Mouse (Mus musculus) ES-E14 (cell line): Measurements from ENCODE around the gene Pam. TPM values are rescaled to one million over a fixed set of nuclear protein-coding genes. Genes with fewer than 3 reads are reported as not detected.

Experiments used
- DNase-seq: peaks from one replicate; pipeline ENCODE4 v3.0.0-alpha.2; 2013; ENCODE audit warnings: low read depth, low spot score
- H3K27ac ChIP-seq: 2 replicates; pipeline ENCODE4 v1.5.1; 2012; ENCODE audit warnings: low read depth, mild to moderate bottlenecking, low read length, moderate library complexity, mixed read lengths; ENCODE audit not compliant: poor library complexity, insufficient read depth, severe bottlenecking
- H3K36me3 ChIP-seq: 2 replicates; pipeline ENCODE4 v1.6.1; 2012; ENCODE audit warnings: mild to moderate bottlenecking, low read length, moderate library complexity, mixed read lengths; ENCODE audit not compliant: control insufficient read depth, poor library complexity, insufficient read depth, severe bottlenecking
- H3K4me1 ChIP-seq, 2 experiments: fragments of 150-350 bp in 1 of 2; sonication (generic) in 1 of 2; 2 replicates each; pipeline ENCODE4 v1.6.1; 2012; ENCODE audit warnings: low read length in 2 of 2, mild to moderate bottlenecking in 1 of 2, mixed read lengths in 1 of 2; ENCODE audit not compliant: control insufficient read depth in 2 of 2, insufficient read depth in 2 of 2, poor library complexity in 1 of 2
- H3K4me3 ChIP-seq, 2 experiments: fragments of 150-350 bp in 1 of 2; sonication (generic) in 1 of 2; 2 replicates each; pipeline ENCODE4 v1.5.1; 2012; ENCODE audit warnings: low read length in 2 of 2, low read depth in 1 of 2, mild to moderate bottlenecking in 1 of 2, mixed read lengths in 1 of 2; ENCODE audit not compliant: insufficient read depth in 1 of 2, poor library complexity in 1 of 2, severe bottlenecking in 1 of 2
- H3K9ac ChIP-seq: 2 replicates; pipeline ENCODE4 v1.6.1; 2012; ENCODE audit warnings: low read depth, mild to moderate bottlenecking, low read length, mixed read lengths; ENCODE audit not compliant: poor library complexity, insufficient read depth, severe bottlenecking
- H3K9me3 ChIP-seq: fragments of 150-350 bp; sonication (generic); 2 replicates; pipeline ENCODE4 v1.6.1; 2012; ENCODE audit warnings: low read depth, mild to moderate bottlenecking, low read length; ENCODE audit not compliant: control insufficient read depth, insufficient read depth
- CHD2 ChIP-seq: IDR thresholded peaks from 2 replicates; pipeline ENCODE4 v1.6.1; 2014; ENCODE audit warnings: mild to moderate bottlenecking, low read depth, low read length, inconsistent platforms
- HCFC1 ChIP-seq: IDR thresholded peaks from 2 replicates; pipeline ENCODE4 v1.6.1; 2012; ENCODE audit warnings: low read length, inconsistent platforms, borderline replicate concordance; ENCODE audit not compliant: insufficient read depth
- MAFK ChIP-seq: IDR thresholded peaks from 2 replicates; pipeline ENCODE4 v1.6.1; 2014; ENCODE audit warnings: mild to moderate bottlenecking, low read depth, low read length, inconsistent platforms; ENCODE audit not compliant: insufficient read depth
- ZC3H11A ChIP-seq: IDR thresholded peaks from 2 replicates; pipeline ENCODE4 v1.6.1; 2012; ENCODE audit warnings: low read depth, mild to moderate bottlenecking, inconsistent platforms, low read length, borderline replicate concordance
- ZNF384 ChIP-seq: IDR thresholded peaks from 2 replicates; pipeline ENCODE4 v1.6.1; 2012; ENCODE audit warnings: low read depth, low read length, inconsistent platforms
- in situ Hi-C, 2 experiments: fragments of 600-800 bp; cut with MboI; formaldehyde crosslinking; loops; one replicate each; pipeline ENCODE4 v1.15.1; 2025; ENCODE audit warnings: low sequenced_read_pairs in 2 of 2, inconsistent platforms in 1 of 2; ENCODE audit not compliant: unreplicated experiment in 2 of 2
- total RNA-seq: library from RNA; depleted of rRNA; stranded (reverse); fragments of 300-350 nt; gene quantifications from 2 replicates; pipeline ENCODE4 v1.2.3, GENCODE M21; 2012

Pam gene
- total RNA-seq, 1 experiment, result 16.0 TPM

DNA sequence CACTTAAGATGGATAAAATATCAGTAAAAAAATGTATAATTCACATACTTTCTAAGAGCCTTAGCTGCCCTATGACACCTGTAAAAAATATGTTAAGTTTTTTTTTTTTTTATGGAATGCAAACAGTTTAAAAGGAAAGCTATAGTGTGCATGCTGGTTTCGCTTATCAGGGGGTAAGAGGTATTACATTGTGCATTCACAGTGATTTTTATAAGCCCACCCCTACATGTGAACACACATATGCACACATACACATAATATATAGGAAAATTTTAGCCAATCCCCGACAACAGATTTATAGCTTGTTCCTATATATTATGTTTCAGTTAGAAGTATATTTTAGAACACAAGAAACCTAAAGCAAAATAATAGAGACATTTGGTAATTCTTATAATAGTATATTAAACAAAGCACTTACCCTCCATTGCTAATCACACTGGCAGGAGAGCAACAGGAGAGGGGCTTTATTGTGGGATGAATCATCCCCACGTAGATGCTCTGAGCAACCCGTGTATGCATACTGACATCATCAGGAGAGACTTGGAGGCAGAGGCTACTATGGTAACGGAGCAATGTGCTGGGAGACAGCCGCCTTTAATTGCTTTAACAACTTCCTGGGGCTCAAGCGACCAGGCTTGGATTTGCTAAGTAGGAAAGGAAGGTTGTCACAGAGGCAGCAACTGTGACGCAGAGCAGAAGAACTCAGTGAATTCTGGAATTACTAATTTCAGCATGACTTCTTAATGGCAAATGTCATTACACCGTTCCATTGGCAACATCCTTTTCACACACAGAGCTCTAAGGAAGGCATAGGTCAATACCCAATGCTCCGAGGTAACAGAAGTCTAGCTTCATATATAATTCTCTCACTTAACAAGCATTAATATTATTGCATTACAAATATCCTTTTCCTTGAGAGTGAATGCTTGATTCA is 47.9 kb downstream of the Pam start:
- DNase-seq, result no peak
- Histone ChIP-seq H3K27ac (no peak overlapping the region), H3K9ac (no peak overlapping the region), H3K36me3 (no peaks in the 10 kb centered on the region), H3K9me3 (no peaks in the 10 kb centered on the region), H3K4me1 (no peaks in the 10 kb centered on the region; a peak in 1 of 4 replicates), H3K4me3 (no peak overlapping the region)
- no peak for TF ChIP-seq CHD2
- TF ChIP-seq ZNF384, result no peak
- no peak for TF ChIP-seq ZC3H11A
- TF ChIP-seq MAFK, result no peak
- no peak for TF ChIP-seq HCFC1
- in situ Hi-C loops, result no loop called here

GRCm38 (mm10) chr1:98042425-98042824 is 53.0 kb downstream of the Pam start:
- Histone ChIP-seq H3K9ac (no peak overlapping the region), H3K36me3 (no peaks in the 10 kb centered on the region), H3K4me3 (no peak overlapping the region), H3K27ac (no peak overlapping the region), H3K9me3 (no peaks in the 10 kb centered on the region), H3K4me1 (no peaks in the 10 kb centered on the region)
- DNase-seq, result no peak
- in situ Hi-C loops, result no loop called here
- no peak for TF ChIP-seq ZC3H11A
- TF ChIP-seq CHD2, result no peak
- TF ChIP-seq HCFC1, result no peak
- TF ChIP-seq MAFK, result no peak
- no peak for TF ChIP-seq ZNF384

DNA sequence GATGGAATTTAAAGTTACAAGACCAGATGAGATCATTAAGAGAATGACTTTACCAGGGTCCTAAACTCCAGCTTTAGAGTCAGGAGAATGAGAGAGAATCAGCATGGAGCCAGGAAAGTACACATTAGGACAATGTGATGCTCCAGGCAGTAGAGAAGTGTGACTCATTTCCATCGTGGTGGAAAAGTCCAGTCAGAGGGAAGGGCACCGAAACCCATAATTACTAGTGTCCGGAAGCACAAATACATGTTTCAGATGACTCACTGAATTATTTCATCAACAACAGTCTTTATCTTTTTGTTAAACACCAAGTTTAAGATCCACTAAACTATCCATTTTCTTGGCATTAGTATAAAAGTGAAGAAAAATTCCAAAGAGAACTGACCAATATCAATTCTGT is 57.2 kb downstream of the Pam start:
- no peaks in the 10 kb centered on the region for H3K36me3 ChIP-seq
- no peak overlapping the region for H3K27ac ChIP-seq
- no peak overlapping the region for H3K9ac ChIP-seq
- no peak for DNase-seq
- in situ Hi-C loops, result no loop called here
- TF ChIP-seq MAFK, result no peak
- no peak for TF ChIP-seq CHD2
- TF ChIP-seq ZC3H11A, result no peak
- TF ChIP-seq ZNF384, result no peak
- TF ChIP-seq HCFC1, result no peak
- H3K9me3 ChIP-seq, result no peaks in the 10 kb centered on the region
- H3K4me3 ChIP-seq, result no peak overlapping the region
- no peaks in the 10 kb centered on the region for H3K4me1 ChIP-seq

DNA sequence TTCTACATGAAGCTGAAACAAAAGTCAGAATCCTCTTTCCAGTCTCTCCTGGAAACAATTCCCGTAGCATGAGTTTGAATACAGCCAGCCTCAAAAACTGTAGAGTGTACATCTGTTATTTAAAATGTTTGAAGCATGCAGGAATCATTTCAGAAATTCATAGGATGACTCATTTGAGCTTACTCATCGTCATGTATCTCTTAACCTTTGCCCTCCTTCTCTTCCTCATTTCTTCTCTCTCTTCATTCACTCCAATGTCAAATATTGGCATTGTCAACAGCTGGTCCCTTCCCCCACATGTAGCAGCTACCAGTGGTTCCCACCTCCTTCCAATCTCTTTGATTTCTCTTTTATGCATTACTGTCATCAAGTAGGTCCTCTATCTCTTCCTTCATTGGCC is 59.7 kb downstream of the Pam start:
- no peaks in the 10 kb centered on the region for H3K36me3 ChIP-seq
- in situ Hi-C loops, result no loop called here

More for the DNA sequence above, 59.7 kb downstream of the Pam start:
- DNase-seq, result no peak
- TF ChIP-seq ZNF384 (no peak), HCFC1 (no peak), MAFK (no peak), ZC3H11A (no peak), CHD2 (no peak)
- Histone ChIP-seq H3K9me3 (no peaks in the 10 kb centered on the region), H3K4me1 (no peaks in the 10 kb centered on the region), H3K9ac (no peak overlapping the region), H3K4me3 (no peak overlapping the region), H3K27ac (no peak overlapping the region)
